Mouse (Mus musculus) small intestine, adult 2 months (tissue): ENCODE measurements around the gene Maml3.

Experiments used
- CTCF ChIP-seq: fragments of 200-500 bp; IDR thresholded peaks from 2 replicates; pipeline ENCODE4 v1.5.1; 2012; ENCODE audit warnings: low read depth, mild to moderate bottlenecking, control low read depth, inconsistent platforms, low read length, moderate library complexity, mixed read lengths; ENCODE audit not compliant: insufficient replicate concordance, insufficient read length; ENCODE audit errors: extremely low read depth
- POLR2A ChIP-seq: fragments of 200-500 bp; IDR thresholded peaks from 2 replicates; pipeline ENCODE4 v1.6.1; 2012; ENCODE audit warnings: low read depth, mild to moderate bottlenecking, control low read depth, inconsistent platforms, low read length, moderate library complexity

DNA sequence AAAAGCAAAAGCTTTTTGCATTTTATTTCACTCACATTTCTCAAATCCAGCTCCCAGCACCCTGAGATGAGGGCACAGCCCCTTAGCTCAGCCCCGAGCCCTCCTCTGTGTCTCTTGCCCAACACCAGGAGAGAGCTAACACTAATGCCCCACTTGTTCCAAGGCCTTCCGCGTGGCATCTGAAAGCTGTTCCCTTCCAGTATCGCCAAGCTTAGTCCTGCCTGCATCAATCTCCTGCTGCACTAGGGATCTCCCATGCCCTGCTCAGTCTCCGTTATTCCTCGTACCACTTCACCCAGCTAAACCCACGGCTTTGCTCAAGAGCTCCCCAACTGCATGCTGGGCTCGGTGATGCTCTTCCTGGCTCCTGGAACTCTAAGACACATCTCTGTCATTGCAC, 57.3 kb downstream of the Maml3 start:
- TF ChIP-seq CTCF (no peak), POLR2A (no peak)
